Mouse (Mus musculus): ENCODE data around the gene Guca2b. TPM values are rescaled to one million over a fixed set of nuclear protein-coding genes. Genes with fewer than 3 reads are reported as not detected.

Gene Guca2b
- total and polyA plus RNA-seq, 3 experiments: not detected

DNA sequence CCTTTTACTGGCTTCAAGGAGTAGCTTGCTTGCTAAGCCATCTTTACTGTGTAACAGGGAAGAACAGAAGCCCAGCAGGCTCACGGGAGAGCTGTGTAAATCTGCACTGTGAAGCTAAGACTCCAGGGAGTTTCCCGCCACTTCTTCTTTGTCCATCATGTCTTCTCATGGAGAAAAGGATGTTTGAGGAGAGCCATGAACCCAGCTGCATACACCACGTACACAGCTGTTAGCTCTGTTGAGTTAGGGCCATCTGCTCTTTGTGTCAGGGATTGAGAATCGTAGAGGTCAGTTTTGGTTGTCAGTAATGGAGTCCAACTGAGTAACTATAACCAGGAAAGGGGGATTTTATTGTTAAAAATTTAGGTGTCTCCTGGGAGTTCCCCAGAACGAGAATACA is 48.6 kb upstream of the Guca2b start:
- no peak overlapping the region for H3K4me3 ChIP-seq (ENCODE audit: control insufficient read depth in 1 of 2, insufficient read depth in 1 of 2, low read depth in 2 of 2, low read length in 2 of 2)
- TF ChIP-seq ZNF384 (IDR thresholded peaks at IDR 0.05; ENCODE audit: low read depth, low read length) (no peak), KAT2A (conservative IDR thresholded peaks at IDR 0.05; ENCODE audit: low read depth, low read length) (no peak), USF1 (IDR thresholded peaks at IDR 0.05; ENCODE audit: low read depth, low read length) (no peak), RAD21 (IDR thresholded peaks at IDR 0.05; ENCODE audit: low read depth, low read length) (no peak), HCFC1 (IDR thresholded peaks at IDR 0.05; ENCODE audit: low read depth, low read length) (no peak), SMC3 (IDR thresholded peaks at IDR 0.05; ENCODE audit: low read depth, low read length) (no peak), ZC3H11A (IDR thresholded peaks at IDR 0.05; ENCODE audit: low read depth, low read length) (no peak), TBP (IDR thresholded peaks at IDR 0.05; ENCODE audit: low read depth, low read length) (no peak), TAL1 (IDR thresholded peaks at IDR 0.05; ENCODE audit: low read length) (no peak), BHLHE40 (IDR thresholded peaks at IDR 0.05; ENCODE audit: borderline replicate concordance, low read depth, low read length) (no peak), EP300 (IDR thresholded peaks at IDR 0.05; ENCODE audit: low read depth in 1 of 2, low read length in 2 of 2) (no peak)
- H3K36me3 ChIP-seq (ENCODE audit: control insufficient read depth in 1 of 2, insufficient read depth in 2 of 2, low read length in 2 of 2): no peaks in the 10 kb centered on the region
- no peaks in the 10 kb centered on the region for H3K79me2 ChIP-seq (ENCODE audit: control insufficient read depth, insufficient read depth, low read length, poor library complexity)
- H3K4me1 ChIP-seq (ENCODE audit: control insufficient read depth in 1 of 2, insufficient read depth in 2 of 2, low read length in 2 of 2): no peaks in the 10 kb centered on the region
- H3K27me3 ChIP-seq (ENCODE audit: control insufficient read depth in 1 of 2, insufficient read depth in 2 of 2, low read length in 2 of 2): no peaks in the 10 kb centered on the region
- H3K9ac ChIP-seq (ENCODE audit: control insufficient read depth, low read depth, low read length, poor library complexity, severe bottlenecking): no peak overlapping the region
- H3K27ac ChIP-seq (ENCODE audit: control insufficient read depth, low read depth, low read length): no peak overlapping the region
- H3K9me3 ChIP-seq (replicated peaks; ENCODE audit: insufficient read depth, low read length): no peaks in the 10 kb centered on the region
- DNase-seq (ENCODE audit: low read depth, low spot score): no peak

GRCm38 (mm10) chr4:119703965-119704364 is 45.2 kb upstream of the Guca2b start:
- H3K4me3 ChIP-seq (ENCODE audit: control insufficient read depth in 1 of 2, insufficient read depth in 1 of 2, low read depth in 2 of 2, low read length in 2 of 2): no peak overlapping the region
- H3K9me3 ChIP-seq (replicated peaks; ENCODE audit: insufficient read depth, low read length): no peaks in the 10 kb centered on the region
- H3K9ac ChIP-seq (ENCODE audit: control insufficient read depth, low read depth, low read length, poor library complexity, severe bottlenecking): no peak overlapping the region
- H3K27me3 ChIP-seq (ENCODE audit: control insufficient read depth in 1 of 2, insufficient read depth in 2 of 2, low read length in 2 of 2): no peaks in the 10 kb centered on the region
- H3K4me1 ChIP-seq (ENCODE audit: control insufficient read depth in 1 of 2, insufficient read depth in 2 of 2, low read length in 2 of 2): no peaks in the 10 kb centered on the region
- no peaks in the 10 kb centered on the region for H3K36me3 ChIP-seq (ENCODE audit: control insufficient read depth in 1 of 2, insufficient read depth in 2 of 2, low read length in 2 of 2)
- no peaks in the 10 kb centered on the region for H3K79me2 ChIP-seq (ENCODE audit: control insufficient read depth, insufficient read depth, low read length, poor library complexity)
- no peak for DNase-seq (ENCODE audit: low read depth, low spot score)
- H3K27ac ChIP-seq (ENCODE audit: control insufficient read depth, low read depth, low read length): no peak overlapping the region
- TF ChIP-seq ETS1 (IDR thresholded peaks at IDR 0.05; ENCODE audit: low read depth, low read length) (no peak), CHD1 (IDR thresholded peaks at IDR 0.05; ENCODE audit: low read depth, low read length) (no peak), TAL1 (IDR thresholded peaks at IDR 0.05; ENCODE audit: low read length) (no peak), BHLHE40 (IDR thresholded peaks at IDR 0.05; ENCODE audit: borderline replicate concordance, low read depth, low read length) (no peak), ELF1 (IDR thresholded peaks at IDR 0.05; ENCODE audit: low read depth, low read length) (no peak), ZMIZ1 (IDR thresholded peaks at IDR 0.05; ENCODE audit: low read depth, low read length) (no peak), RAD21 (IDR thresholded peaks at IDR 0.05; ENCODE audit: low read depth, low read length) (no peak), MAX (IDR thresholded peaks at IDR 0.05; ENCODE audit: low read length) (no peak), MXI1 (IDR thresholded peaks at IDR 0.05; ENCODE audit: low read depth, low read length) (no peak), CHD2 (IDR thresholded peaks at IDR 0.05; ENCODE audit: low read length) (no peak), TBP (IDR thresholded peaks at IDR 0.05; ENCODE audit: low read depth, low read length) (no peak), USF2 (IDR thresholded peaks at IDR 0.05; ENCODE audit: borderline replicate concordance in 1 of 2, insufficient read depth in 1 of 2, low read depth in 1 of 2, low read length in 2 of 2) (no peak), SMC3 (IDR thresholded peaks at IDR 0.05; ENCODE audit: low read depth, low read length) (no peak), EP300 (IDR thresholded peaks at IDR 0.05; ENCODE audit: low read depth in 1 of 2, low read length in 2 of 2) (no peak), ZKSCAN1 (IDR thresholded peaks at IDR 0.05; ENCODE audit: low read depth, low read length) (no peak), UBTF (IDR thresholded peaks at IDR 0.05; ENCODE audit: borderline replicate concordance, insufficient read depth, low read depth, low read length) (no peak), E2F4 (IDR thresholded peaks at IDR 0.05; ENCODE audit: borderline replicate concordance, low read depth, low read length) (no peak), GATA1 (IDR thresholded peaks at IDR 0.05; ENCODE audit: low read depth, low read length) (no peak)
